Mouse (Mus musculus) cortical plate, adult 2 months (tissue): Measurements from ENCODE around the gene Arhgap15.

Experiments used
- CTCF ChIP-seq: fragments of 200-500 bp; IDR thresholded peaks from 2 replicates; pipeline ENCODE4 v1.5.1; 2011; ENCODE audit warnings: mild to moderate bottlenecking, control low read depth, low read length; ENCODE audit not compliant: insufficient read depth; ENCODE audit errors: extremely low read depth
- POLR2A ChIP-seq: fragments of 200-500 bp; IDR thresholded peaks from 2 replicates; pipeline ENCODE4 v1.6.1; 2011; ENCODE audit warnings: mild to moderate bottlenecking, low read length, control low read depth; ENCODE audit not compliant: insufficient read depth; ENCODE audit errors: extremely low read depth

- TF ChIP-seq POLR2A (no peak), CTCF (no peak)
Measured at GRCm38 (mm10) chr2:43793105-43793504, 44.5 kb downstream of the Arhgap15 start.
